Mouse (Mus musculus): ENCODE data around the gene Cox7a2. TPM values are rescaled to one million over a fixed set of nuclear protein-coding genes. Genes with fewer than 3 reads are reported as not detected.

The Cox7a2 gene
- 1,000 to 10,000 TPM in 1 of 2 experiments, 100 to 1,000 TPM in 1; 975 to 1,016 TPM for total RNA-seq (2021)

GRCm38 (mm10) chr9:79759385-79760005 is at the start of gene Cox7a2:
TSS of gene Cox7a2 (minus strand) at chr9:79759878.
- peak; percentile 97 to 98 for DNase-seq
- intact Hi-C loops (cut with DNase I), result no loop called here

- no peak for DNase-seq
- intact Hi-C loops (cut with DNase I), result loop anchor here (2.0 kb wide), 1 partner anchor 75 kb away; no protein-coding TSS in a partner anchor
These were observed 49.7 kb upstream of the Cox7a2 start for GRCm38 (mm10) chr9:79809411-79809810.

- peak in 1 of 2 experiments; percentile 29 for DNase-seq
- intact Hi-C loops (cut with DNase I), result no loop called here
These were observed 47.5 kb upstream of the Cox7a2 start for GRCm38 (mm10) chr9:79807178-79807577.

GRCm38 (mm10) chr9:79806317-79807075 is 46.8 kb upstream of the Cox7a2 start:
- peak; percentile 44 to 65 for DNase-seq
- intact Hi-C loops (cut with DNase I), result loop anchor here (1.0 kb wide), 1 partner anchor 196 kb away; no protein-coding TSS in a partner anchor

GRCm38 (mm10) chr9:79805426-79805825 is 45.7 kb upstream of the Cox7a2 start:
- intact Hi-C loops (cut with DNase I), result no loop called here
- no peak for DNase-seq

GRCm38 (mm10) chr9:79796461-79797135 is 36.9 kb upstream of the Cox7a2 start:
- DNase-seq, result no peak
- intact Hi-C loops (cut with DNase I), result no loop called here

GRCm38 (mm10) chr9:79795076-79795475 is 35.4 kb upstream of the Cox7a2 start:
- no peak for DNase-seq
- intact Hi-C loops (cut with DNase I), result no loop called here

GRCm38 (mm10) chr9:79792841-79793835 is 33.5 kb upstream of the Cox7a2 start, which contains the start of gene Tmem30a:
TSS of gene Tmem30a (minus strand) at chr9:79793507.
- intact Hi-C loops (cut with DNase I), result loop anchor here (2.0 kb wide), 1 partner anchor 30 kb away; no protein-coding TSS in a partner anchor
- peak; percentile 96 for DNase-seq

GRCm38 (mm10) chr9:79785794-79786085 is 26.1 kb upstream of the Cox7a2 start:
- intact Hi-C loops (cut with DNase I), result no loop called here

GRCm38 (mm10) chr9:79784934-79785793 is 25.5 kb upstream of the Cox7a2 start:
- intact Hi-C loops (cut with DNase I), result no loop called here
- no peak for DNase-seq

More at GRCm38 (mm10) chr9:79785794-79786085, 26.1 kb upstream of the Cox7a2 start:
- DNase-seq, result no peak

- intact Hi-C loops (cut with DNase I), result no loop called here
- no peak for DNase-seq
These were observed 24.8 kb upstream of the Cox7a2 start for GRCm38 (mm10) chr9:79784439-79784838.

- no peak for DNase-seq
- intact Hi-C loops (cut with DNase I), result no loop called here
These were observed 19.7 kb upstream of the Cox7a2 start for GRCm38 (mm10) chr9:79779354-79779753.

GRCm38 (mm10) chr9:79766991-79767545 is 7.4 kb upstream of the Cox7a2 start:
- intact Hi-C loops (cut with DNase I), result no loop called here

GRCm38 (mm10) chr9:79765329-79765728 is 5.7 kb upstream of the Cox7a2 start:
- intact Hi-C loops (cut with DNase I), result no loop called here
- DNase-seq, result no peak

More at GRCm38 (mm10) chr9:79766991-79767545, 7.4 kb upstream of the Cox7a2 start:
- DNase-seq, result no peak

GRCm38 (mm10) chr9:79762519-79762918 is 2.8 kb upstream of the Cox7a2 start:
- DNase-seq, result no peak
- intact Hi-C loops (cut with DNase I), result loop anchor here (2.0 kb wide), 1 partner anchor 30 kb away; the partner anchor contains the start of gene Tmem30a

- no peak for DNase-seq
- intact Hi-C loops (cut with DNase I), result no loop called here
These were observed 398 bp upstream of the Cox7a2 start for GRCm38 (mm10) chr9:79760076-79760475.

GRCm38 (mm10) chr9:79755311-79755710 is 4.4 kb downstream of the Cox7a2 start:
- intact Hi-C loops (cut with DNase I), result no loop called here
- no peak for DNase-seq

- no peak for DNase-seq
- intact Hi-C loops (cut with DNase I), result no loop called here
These were observed 7.8 kb downstream of the Cox7a2 start for GRCm38 (mm10) chr9:79751846-79752245.

- intact Hi-C loops (cut with DNase I), result no loop called here
- DNase-seq, result no peak
These were observed 9.0 kb downstream of the Cox7a2 start for GRCm38 (mm10) chr9:79750709-79751108.

All from heart, postnatal 10 days (tissue).